Mouse (Mus musculus): ENCODE measurements around the gene Ngef. TPM values are rescaled to one million over a fixed set of nuclear protein-coding genes. Genes with fewer than 3 reads are reported as not detected.

Gene Ngef
- total and polyA plus RNA-seq, 3 experiments = 0.23 to 0.70 (median 0.32) TPM

DNA sequence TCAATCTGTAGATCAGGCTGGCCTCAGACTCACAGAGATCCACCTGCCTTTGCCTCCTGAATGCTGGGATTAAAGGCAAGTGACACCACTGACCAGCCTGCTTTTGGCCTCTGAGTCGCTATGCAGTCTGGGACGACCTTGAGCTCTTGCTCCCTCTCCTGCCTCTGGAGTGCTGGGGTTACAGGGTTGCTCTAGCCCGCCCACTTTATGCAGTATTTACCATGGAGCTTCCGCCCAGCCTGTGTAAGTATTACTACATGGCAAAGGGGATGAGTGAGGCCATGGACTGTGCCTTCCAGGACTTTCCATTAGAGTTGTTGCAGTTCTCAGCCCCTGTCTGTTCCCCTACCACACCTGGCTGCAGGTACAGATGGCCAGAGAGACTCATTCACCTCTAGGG is 41.3 kb downstream of the Ngef start:
- WGBS = 84% methylated on average over 4 of the region's 4 CpGs
- Histone ChIP-seq H3K4me1 (ENCODE audit: control insufficient read depth, insufficient read depth, low read length) (no peaks in the 10 kb centered on the region), H3K36me3 (ENCODE audit: control insufficient read depth, insufficient read depth, low read length) (no peaks in the 10 kb centered on the region), H3K9ac (ENCODE audit: low read depth, low read length) (no peak overlapping the region), H3K79me2 (replicated peaks; ENCODE audit: control insufficient read depth, insufficient read depth, low read length) (no peaks in the 10 kb centered on the region), H3K27me3 (ENCODE audit: control insufficient read depth, insufficient read depth, low read length) (no peaks in the 10 kb centered on the region), H3K4me3 (no peak overlapping the region), H3K27ac (no peak overlapping the region)
- intact Hi-C loops (cut with DNase I) = no loop called here
- no peak for TF ChIP-seq CTCF (IDR thresholded peaks at IDR 0.05)
- TF ChIP-seq EP300 (IDR thresholded peaks at IDR 0.05; ENCODE audit: insufficient read depth, low read depth, low read length) = no peak
- no peak for TF ChIP-seq POLR2A (IDR thresholded peaks at IDR 0.05; ENCODE audit: insufficient read depth, low read depth, low read length)
- DNase-seq = no peak

DNA sequence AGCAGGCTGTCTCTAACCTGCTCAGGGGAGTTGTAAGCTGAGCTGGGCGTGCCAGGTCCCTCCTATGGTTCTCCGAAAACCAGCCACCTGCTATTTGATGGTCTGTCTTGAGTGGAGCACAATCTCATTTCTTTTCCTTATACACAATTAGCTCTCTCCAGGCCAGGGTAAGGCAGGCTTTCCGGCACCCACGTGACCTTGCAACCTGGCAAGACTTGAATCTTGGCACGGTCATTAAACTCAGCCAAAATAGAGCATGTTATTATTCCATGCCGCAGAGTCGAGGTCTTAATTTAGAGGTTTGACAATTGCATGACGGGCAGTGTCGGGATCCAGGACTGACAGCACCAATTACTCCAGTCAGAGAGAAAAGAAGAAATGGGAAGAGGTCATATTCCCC is 46.5 kb downstream of the Ngef start:
- H3K79me2 ChIP-seq (replicated peaks; ENCODE audit: control insufficient read depth, insufficient read depth, low read length) = no peaks in the 10 kb centered on the region
- intact Hi-C loops (cut with DNase I) = no loop called here
- H3K4me3 ChIP-seq = no peak overlapping the region
- H3K27me3 ChIP-seq (ENCODE audit: control insufficient read depth, insufficient read depth, low read length) = no peaks in the 10 kb centered on the region
- no peak for TF ChIP-seq POLR2A (IDR thresholded peaks at IDR 0.05; ENCODE audit: insufficient read depth, low read depth, low read length)
- TF ChIP-seq EP300 (IDR thresholded peaks at IDR 0.05; ENCODE audit: insufficient read depth, low read depth, low read length) = no peak
- no peak for TF ChIP-seq CTCF (IDR thresholded peaks at IDR 0.05)
- H3K9ac ChIP-seq (ENCODE audit: low read depth, low read length) = no peak overlapping the region
- no peak overlapping the region for H3K27ac ChIP-seq
- 60% methylated on average over 9 of the region's 9 CpGs for WGBS
- DNase-seq = peak in 1 of 2 experiments; percentile 39
- no peaks in the 10 kb centered on the region for H3K4me1 ChIP-seq (ENCODE audit: control insufficient read depth, insufficient read depth, low read length)
- H3K36me3 ChIP-seq (ENCODE audit: control insufficient read depth, insufficient read depth, low read length) = no peaks in the 10 kb centered on the region

DNA sequence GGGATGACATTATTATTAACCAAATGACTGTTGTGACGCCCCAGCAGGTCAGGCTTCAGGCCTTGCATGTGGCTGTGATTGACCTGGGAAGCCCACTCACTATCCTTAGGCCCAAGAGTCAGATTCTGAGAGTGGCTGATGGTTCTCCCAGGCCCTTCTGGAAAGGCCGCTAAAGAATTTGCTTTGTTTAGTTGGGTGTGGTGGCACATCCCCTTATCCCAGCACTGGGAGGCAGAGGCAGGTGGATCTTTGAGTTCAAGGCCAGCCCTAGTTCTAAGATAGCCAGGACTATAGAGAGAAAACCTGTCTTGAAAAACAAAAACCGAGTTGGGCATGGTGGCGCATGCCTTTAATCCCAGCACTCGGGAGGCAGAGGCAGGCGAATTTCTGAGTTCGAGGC is 48.6 kb downstream of the Ngef start:
- intact Hi-C loops (cut with DNase I) = no loop called here
- no peak overlapping the region for H3K9ac ChIP-seq (ENCODE audit: low read depth, low read length)
- 93% methylated on average over 7 of the region's 7 CpGs for WGBS
- H3K4me1 ChIP-seq (ENCODE audit: control insufficient read depth, insufficient read depth, low read length) = no peaks in the 10 kb centered on the region
- no peaks in the 10 kb centered on the region for H3K36me3 ChIP-seq (ENCODE audit: control insufficient read depth, insufficient read depth, low read length)
- H3K4me3 ChIP-seq = no peak overlapping the region
- H3K27ac ChIP-seq = no peak overlapping the region
- H3K27me3 ChIP-seq (ENCODE audit: control insufficient read depth, insufficient read depth, low read length) = no peaks in the 10 kb centered on the region
- no peaks in the 10 kb centered on the region for H3K79me2 ChIP-seq (replicated peaks; ENCODE audit: control insufficient read depth, insufficient read depth, low read length)
- DNase-seq = no peak
- TF ChIP-seq POLR2A (IDR thresholded peaks at IDR 0.05; ENCODE audit: insufficient read depth, low read depth, low read length) (no peak), CTCF (IDR thresholded peaks at IDR 0.05) (no peak), EP300 (IDR thresholded peaks at IDR 0.05; ENCODE audit: insufficient read depth, low read depth, low read length) (no peak)

DNA sequence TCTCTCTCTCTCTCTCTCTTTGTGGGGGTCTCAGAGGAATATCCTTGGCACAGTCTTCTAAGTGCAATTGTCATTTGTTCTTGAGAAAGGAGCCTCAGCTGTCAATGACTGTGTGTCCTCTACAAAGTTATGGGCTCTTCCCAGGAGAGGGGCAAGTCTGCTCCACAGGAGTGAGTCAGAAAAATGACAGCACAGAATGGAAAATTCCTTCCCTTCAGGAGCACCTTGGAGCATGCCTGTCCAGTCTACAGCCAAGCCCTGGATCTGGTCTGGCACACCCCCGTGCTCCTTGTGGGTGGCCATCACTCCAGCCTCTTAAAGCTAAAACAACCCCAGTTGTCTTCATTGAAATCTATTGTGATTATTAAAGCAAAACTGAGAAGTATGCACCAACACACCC is 52.1 kb downstream of the Ngef start:
- Histone ChIP-seq H3K9ac (ENCODE audit: low read depth, low read length) (no peak overlapping the region), H3K36me3 (ENCODE audit: control insufficient read depth, insufficient read depth, low read length) (no peaks in the 10 kb centered on the region), H3K27me3 (ENCODE audit: control insufficient read depth, insufficient read depth, low read length) (no peaks in the 10 kb centered on the region), H3K79me2 (replicated peaks; ENCODE audit: control insufficient read depth, insufficient read depth, low read length) (no peaks in the 10 kb centered on the region), H3K27ac (no peak overlapping the region), H3K4me1 (ENCODE audit: control insufficient read depth, insufficient read depth, low read length) (no peaks in the 10 kb centered on the region), H3K4me3 (no peak overlapping the region)
- intact Hi-C loops (cut with DNase I) = no loop called here
- 60% methylated on average over 1 of the region's 1 CpGs for WGBS
- DNase-seq = no peak
- TF ChIP-seq CTCF (IDR thresholded peaks at IDR 0.05) (no peak), POLR2A (IDR thresholded peaks at IDR 0.05; ENCODE audit: insufficient read depth, low read depth, low read length) (no peak), EP300 (IDR thresholded peaks at IDR 0.05; ENCODE audit: insufficient read depth, low read depth, low read length) (no peak)

DNA sequence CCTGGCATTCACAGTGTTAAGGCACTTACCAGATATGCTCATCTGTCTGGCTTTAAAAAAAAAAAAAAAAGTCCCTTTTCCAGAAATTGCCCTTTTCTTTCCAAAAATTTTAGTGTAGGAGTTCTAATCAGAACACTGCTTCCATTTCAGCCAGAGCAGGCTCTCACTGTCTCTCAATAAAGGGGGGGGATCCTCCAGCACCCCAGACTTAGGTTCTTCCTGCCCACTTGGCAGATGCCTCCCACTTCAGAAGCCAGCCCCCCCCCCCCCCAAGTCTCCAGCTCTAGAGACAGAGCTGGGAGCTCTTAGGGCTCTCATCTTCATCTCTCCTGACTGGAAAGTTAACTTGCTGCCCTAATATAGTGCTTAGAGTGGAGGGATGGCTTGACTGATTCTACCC is 53.2 kb downstream of the Ngef start:
- intact Hi-C loops (cut with DNase I) = no loop called here
- DNase-seq = no peak
- no peak overlapping the region for H3K4me3 ChIP-seq
- H3K27me3 ChIP-seq (ENCODE audit: control insufficient read depth, insufficient read depth, low read length) = no peaks in the 10 kb centered on the region
- H3K27ac ChIP-seq = no peak overlapping the region
- no peaks in the 10 kb centered on the region for H3K79me2 ChIP-seq (replicated peaks; ENCODE audit: control insufficient read depth, insufficient read depth, low read length)
- TF ChIP-seq POLR2A (IDR thresholded peaks at IDR 0.05; ENCODE audit: insufficient read depth, low read depth, low read length) (no peak), EP300 (IDR thresholded peaks at IDR 0.05; ENCODE audit: insufficient read depth, low read depth, low read length) (no peak), CTCF (IDR thresholded peaks at IDR 0.05) (no peak)
- H3K9ac ChIP-seq (ENCODE audit: low read depth, low read length) = no peak overlapping the region
- no peaks in the 10 kb centered on the region for H3K36me3 ChIP-seq (ENCODE audit: control insufficient read depth, insufficient read depth, low read length)
- H3K4me1 ChIP-seq (ENCODE audit: control insufficient read depth, insufficient read depth, low read length) = no peaks in the 10 kb centered on the region

DNA sequence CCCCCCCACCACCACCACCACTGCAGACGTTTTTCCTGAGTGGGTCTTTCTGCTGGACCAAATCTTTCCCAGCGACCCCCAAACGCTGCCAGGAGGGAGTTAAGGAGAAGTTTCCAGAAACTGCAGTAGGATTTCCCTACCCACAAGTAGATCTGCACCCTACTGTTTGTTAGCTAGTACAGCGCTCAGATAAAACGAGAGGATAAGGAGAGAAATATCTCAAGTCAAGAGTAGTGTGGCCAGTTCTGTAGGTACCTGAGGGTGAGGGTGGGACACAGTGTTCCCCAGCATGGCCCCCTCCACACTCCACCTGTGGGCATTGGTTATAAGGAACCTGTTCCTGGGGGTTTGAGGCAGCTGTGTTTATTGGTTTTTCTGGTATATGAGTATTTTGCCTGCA is 62.8 kb downstream of the Ngef start:
- intact Hi-C loops (cut with DNase I) = no loop called here
- peaks cover 13% of the 10 kb centered on the region for H3K27me3 ChIP-seq (ENCODE audit: control insufficient read depth, insufficient read depth, low read length)

More for the DNA sequence above, 62.8 kb downstream of the Ngef start:
- no peaks in the 10 kb centered on the region for H3K79me2 ChIP-seq (replicated peaks; ENCODE audit: control insufficient read depth, insufficient read depth, low read length)
- H3K9ac ChIP-seq (ENCODE audit: low read depth, low read length) = no peak overlapping the region
- no peaks in the 10 kb centered on the region for H3K36me3 ChIP-seq (ENCODE audit: control insufficient read depth, insufficient read depth, low read length)
- H3K4me3 ChIP-seq = no peak overlapping the region
- 17% methylated on average over 5 of the region's 5 CpGs for WGBS
- TF ChIP-seq CTCF (IDR thresholded peaks at IDR 0.05) (no peak), EP300 (IDR thresholded peaks at IDR 0.05; ENCODE audit: insufficient read depth, low read depth, low read length) (no peak), POLR2A (IDR thresholded peaks at IDR 0.05; ENCODE audit: insufficient read depth, low read depth, low read length) (no peak)
- no peak overlapping the region for H3K27ac ChIP-seq
- H3K4me1 ChIP-seq (ENCODE audit: control insufficient read depth, insufficient read depth, low read length) = no peaks in the 10 kb centered on the region
- no peak for DNase-seq

Measured in heart, adult 2 months (tissue).